Mouse (Mus musculus): ENCODE results near the gene Fam160a2.

- TF ChIP-seq TBP (IDR thresholded peaks at IDR 0.05; ENCODE audit: low read depth, low read length): no peak
- no peak for TF ChIP-seq CHD1 (IDR thresholded peaks at IDR 0.05; ENCODE audit: low read depth, low read length)
- TF ChIP-seq CTCF (IDR thresholded peaks at IDR 0.05 in 2 of 3, conservative IDR thresholded peaks at IDR 0.05 in 1 of 3; ENCODE audit: control insufficient read depth in 1 of 3, insufficient read depth in 1 of 3, low read depth in 2 of 3, low read length in 3 of 3, poor library complexity in 1 of 3, severe bottlenecking in 1 of 3): no peak
Measured at GRCm38 (mm10) chr7:105399935-105400624, at the start of gene Fam160a2.

Measured in MEL (cell line).